Mouse (Mus musculus) gastrocnemius, adult 18-20 months (tissue): Measurements from ENCODE around the gene Hcar1. TPM values are rescaled to one million over a fixed set of nuclear protein-coding genes. Genes with fewer than 3 reads are reported as not detected.

ENCODE experiments used
- DNase-seq: peaks from one replicate; pipeline ENCODE4 v3.0.0; 2021; ENCODE audit warnings: low spot score
- total RNA-seq, 2 experiments: library from RNA; stranded (reverse); gene quantifications; 2 replicates each; pipeline ENCODE4 v1.2.3; 2021

Gene Hcar1
- total RNA-seq, 2 experiments from 2014 or later = 0.21 to 0.36 TPM

GRCm38 (mm10) chr5:123865365-123865764, 14.5 kb downstream of the Hcar1 start, which contains the start of gene Hcar2:
Gene Hcar2 (minus strand): TSS chr5:123865499.
- no peak for DNase-seq

GRCm38 (mm10) chr5:123863934-123864333, 15.9 kb downstream of the Hcar1 start:
- no peak for DNase-seq

GRCm38 (mm10) chr5:123862374-123863350, 17.2 kb downstream of the Hcar1 start:
- no peak for DNase-seq

- no peak for DNase-seq
These were observed 21.0 kb downstream of the Hcar1 start for GRCm38 (mm10) chr5:123858798-123859197.

- DNase-seq = no peak
These were observed 25.3 kb downstream of the Hcar1 start for GRCm38 (mm10) chr5:123854511-123854910.

GRCm38 (mm10) chr5:123853877-123854504, 25.8 kb downstream of the Hcar1 start:
- DNase-seq = no peak

GRCm38 (mm10) chr5:123851398-123851797, 28.4 kb downstream of the Hcar1 start:
- no peak for DNase-seq

GRCm38 (mm10) chr5:123844316-123844715, 35.5 kb downstream of the Hcar1 start:
- no peak for DNase-seq

- peak; percentile 9 for DNase-seq
These were observed 36.0 kb downstream of the Hcar1 start for GRCm38 (mm10) chr5:123843816-123844215.

GRCm38 (mm10) chr5:123842935-123843282, 36.9 kb downstream of the Hcar1 start:
- no peak for DNase-seq

- no peak for DNase-seq
These were observed 37.4 kb downstream of the Hcar1 start for GRCm38 (mm10) chr5:123842221-123842934.

- no peak for DNase-seq
These were observed 42.4 kb downstream of the Hcar1 start for GRCm38 (mm10) chr5:123837371-123837770.

- DNase-seq = no peak
These were observed 45.0 kb downstream of the Hcar1 start for GRCm38 (mm10) chr5:123834836-123835235.

- no peak for DNase-seq
These were observed 47.5 kb downstream of the Hcar1 start for GRCm38 (mm10) chr5:123832309-123832708.

- peak; percentile 39 for DNase-seq
These were observed 52.1 kb downstream of the Hcar1 start for GRCm38 (mm10) chr5:123827659-123828091.

Other genes with a start within 250 kb of the Hcar1 start
- gene Clip1, start 195.4 kb downstream of the Hcar1 start, total RNA-seq = 100 to 1,000 TPM; 326 to 336 TPM
- gene Zcchc8, start 158.9 kb downstream of the Hcar1 start, total RNA-seq = 10 to 100 TPM; 16.2 to 18.0 TPM
- gene Rsrc2, start 130.6 kb downstream of the Hcar1 start, total RNA-seq = 10 to 100 TPM; 38.5 to 39.8 TPM
- under 1 TPM; 0.09 to 0.14 TPM for gene Kntc1, start 130.3 kb downstream of the Hcar1 start, total RNA-seq
- not detected for gene Hcar2, start 14.5 kb downstream of the Hcar1 start, total RNA-seq
- 10 to 100 TPM; 48.6 to 59.9 TPM for gene Denr, start 27.2 kb upstream of the Hcar1 start, total RNA-seq
- not detected for gene Gm43518, start 47.4 kb upstream of the Hcar1 start, total RNA-seq
- gene Ccdc62, start 50.7 kb upstream of the Hcar1 start, total RNA-seq = 1 to 10 TPM; 1.4 to 1.6 TPM
- gene Hip1r, start 93.6 kb upstream of the Hcar1 start, total RNA-seq = 10 to 100 TPM in 1 of 2 experiments, 1 to 10 TPM in 1; 9.4 to 19.6 TPM
- gene Vps37b, start 152.2 kb upstream of the Hcar1 start, total RNA-seq = 1 to 10 TPM; 5.7 to 6.6 TPM
- 1 to 10 TPM; 8.4 to 8.9 TPM for gene Abcb9, start 215.8 kb upstream of the Hcar1 start, total RNA-seq
- gene Ogfod2, start 232.3 kb upstream of the Hcar1 start, total RNA-seq = 10 to 100 TPM; 13.2 to 14.5 TPM
- gene Arl6ip4, start 236.1 kb upstream of the Hcar1 start, total RNA-seq = 10 to 100 TPM; 39.1 TPM